Mouse (Mus musculus): ENCODE measurements around the gene Otud3.
"Not testable (repeated sequence)": the region's sequence is repeated elsewhere in the genome, so short reads cannot be mapped to it uniquely, and the experiment has no call there.

The Otud3 gene

GRCm38 (mm10) chr4:138892655-138893054, 21.1 kb downstream of the Otud3 start:
- DNase-seq (ENCODE audit: low read depth, low spot score) = no peak

GRCm38 (mm10) chr4:138889635-138890034, 24.1 kb downstream of the Otud3 start:
- no peak for DNase-seq (ENCODE audit: low read depth, low spot score)

GRCm38 (mm10) chr4:138889165-138889564, 24.6 kb downstream of the Otud3 start:
- DNase-seq (ENCODE audit: low read depth, low spot score) = no peak

- peak; percentile 42 for DNase-seq (ENCODE audit: low read depth, low spot score)
Measured at GRCm38 (mm10) chr4:138884261-138884660, 29.5 kb downstream of the Otud3 start.

GRCm38 (mm10) chr4:138882179-138882578, 31.6 kb downstream of the Otud3 start:
- no peak for DNase-seq (ENCODE audit: low read depth, low spot score)

- DNase-seq (ENCODE audit: low read depth, low spot score) = no peak
Measured at GRCm38 (mm10) chr4:138880811-138881584, 32.7 kb downstream of the Otud3 start.

- no peak for DNase-seq (ENCODE audit: low read depth, low spot score)
Measured at GRCm38 (mm10) chr4:138879808-138880207, 33.9 kb downstream of the Otud3 start.

- no peak for DNase-seq (ENCODE audit: low read depth, low spot score)
Measured at GRCm38 (mm10) chr4:138878783-138879182, 35.0 kb downstream of the Otud3 start.

- DNase-seq (ENCODE audit: low read depth, low spot score) = no peak
Measured at GRCm38 (mm10) chr4:138877731-138878130, 36.0 kb downstream of the Otud3 start, which contains the start of gene Pla2g2e. Gene Pla2g2e, plus strand, starts transcription at chr4:138877942.

- no peak for DNase-seq (ENCODE audit: low read depth, low spot score)
Measured at GRCm38 (mm10) chr4:138875986-138876385, 37.8 kb downstream of the Otud3 start.

GRCm38 (mm10) chr4:138875275-138875674, 38.5 kb downstream of the Otud3 start:
- DNase-seq (ENCODE audit: low read depth, low spot score) = not testable (repeated sequence)

GRCm38 (mm10) chr4:138873864-138874263, 39.9 kb downstream of the Otud3 start, which contains the start of gene Gm13030:
Gene Gm13030, minus strand, starts transcription at chr4:138873964.
- no peak for DNase-seq (ENCODE audit: low read depth, low spot score)

- no peak for DNase-seq (ENCODE audit: low read depth, low spot score)
Measured at GRCm38 (mm10) chr4:138868666-138869065, 45.1 kb downstream of the Otud3 start.

GRCm38 (mm10) chr4:138866413-138866812, 47.3 kb downstream of the Otud3 start:
- peak; percentile 39 for DNase-seq (ENCODE audit: low read depth, low spot score)

- DNase-seq (ENCODE audit: low read depth, low spot score) = no peak
Measured at GRCm38 (mm10) chr4:138865991-138866390, 47.8 kb downstream of the Otud3 start.

- no peak for DNase-seq (ENCODE audit: low read depth, low spot score)
Measured at GRCm38 (mm10) chr4:138865092-138865491, 48.7 kb downstream of the Otud3 start.

- DNase-seq (ENCODE audit: low read depth, low spot score) = no peak
Measured at GRCm38 (mm10) chr4:138863344-138863998, 50.3 kb downstream of the Otud3 start, which contains the start of gene Pla2g5. Gene Pla2g5, minus strand, starts transcription at chr4:138863482.

GRCm38 (mm10) chr4:138859728-138860127, 54.0 kb downstream of the Otud3 start:
- no peak for DNase-seq (ENCODE audit: low read depth, low spot score)

GRCm38 (mm10) chr4:138859245-138859644, 54.5 kb downstream of the Otud3 start:
- no peak for DNase-seq (ENCODE audit: low read depth, low spot score)

- DNase-seq (ENCODE audit: low read depth, low spot score) = no peak
Measured at GRCm38 (mm10) chr4:138858446-138858845, 55.3 kb downstream of the Otud3 start.

GRCm38 (mm10) chr4:138857576-138857975, 56.2 kb downstream of the Otud3 start:
- DNase-seq (ENCODE audit: low read depth, low spot score) = no peak

GRCm38 (mm10) chr4:138856491-138856890, 57.3 kb downstream of the Otud3 start:
- peak; percentile 26 for DNase-seq (ENCODE audit: low read depth, low spot score)

Data from c-Kit-negative CD71-positive TER-119-positive erythroid progenitor cells, embryonic 14.5 days (primary cell).